Mouse (Mus musculus) kidney, postnatal 36 days (tissue): ENCODE results near the gene Gpr132.
A peak's percentile ranks its signal among the peaks of the same experiment; 100 is the strongest.

Experiments used
- DNase-seq, 2 experiments: peaks; one replicate each; pipeline ENCODE4 v3.0.0; 2021 to 2022; ENCODE audit warnings: mixed read lengths in 2 of 2

Gpr132 gene

GRCm38 (mm10) chr12:112876332-112877072 lies 8.5 kb upstream of the Gpr132 start:
- peak; percentile 88 to 89 for DNase-seq

- peak; percentile 90 to 98 for DNase-seq
Observed at GRCm38 (mm10) chr12:112875225-112876013, 7.4 kb upstream of the Gpr132 start.

GRCm38 (mm10) chr12:112874199-112874598 lies 6.2 kb upstream of the Gpr132 start:
- DNase-seq: peak in 1 of 2 experiments; percentile 53

GRCm38 (mm10) chr12:112873452-112874190 lies 5.6 kb upstream of the Gpr132 start:
- DNase-seq: peak; percentile 64 to 89

GRCm38 (mm10) chr12:112872991-112873390 lies 5.0 kb upstream of the Gpr132 start:
- no peak for DNase-seq

GRCm38 (mm10) chr12:112871272-112871671 lies 3.2 kb upstream of the Gpr132 start:
- DNase-seq: no peak

GRCm38 (mm10) chr12:112870775-112871174 lies 2.7 kb upstream of the Gpr132 start:
- DNase-seq: peak in 1 of 2 experiments; percentile 24

- peak in 1 of 2 experiments; percentile 26 for DNase-seq
Observed at GRCm38 (mm10) chr12:112869783-112870204, 1.8 kb upstream of the Gpr132 start.

- no peak for DNase-seq
Observed at GRCm38 (mm10) chr12:112867106-112867674, 838 bp downstream of the Gpr132 start.

- peak; percentile 35 to 55 for DNase-seq
Observed at GRCm38 (mm10) chr12:112866467-112867080, 1.5 kb downstream of the Gpr132 start.

- DNase-seq: no peak
Observed at GRCm38 (mm10) chr12:112864804-112865203, 3.2 kb downstream of the Gpr132 start.

- DNase-seq: no peak
Observed at GRCm38 (mm10) chr12:112861911-112862321, 6.1 kb downstream of the Gpr132 start.

GRCm38 (mm10) chr12:112860765-112861164 lies 7.3 kb downstream of the Gpr132 start:
- DNase-seq: no peak

- DNase-seq: no peak
Observed at GRCm38 (mm10) chr12:112859930-112860329, 8.1 kb downstream of the Gpr132 start.

- DNase-seq: no peak
Observed at GRCm38 (mm10) chr12:112858581-112859336, 9.3 kb downstream of the Gpr132 start.

GRCm38 (mm10) chr12:112857021-112857925 lies 10.8 kb downstream of the Gpr132 start:
- no peak for DNase-seq

- no peak for DNase-seq
Observed at GRCm38 (mm10) chr12:112856338-112856737, 11.7 kb downstream of the Gpr132 start.

GRCm38 (mm10) chr12:112854610-112855333 lies 13.3 kb downstream of the Gpr132 start:
- no peak for DNase-seq

GRCm38 (mm10) chr12:112853050-112853729 lies 14.8 kb downstream of the Gpr132 start:
- DNase-seq: no peak
